Mouse (Mus musculus) neural tube, embryonic 15.5 days (tissue): Measurements from ENCODE around the gene Ttc7b. TPM values are rescaled to one million over a fixed set of nuclear protein-coding genes. Genes with fewer than 3 reads are reported as not detected.

ENCODE experiments used
- ATAC-seq: fragments of 200-750 bp; cut with Nextera tagmentation; 2 replicates; pipeline ENCODE4 v1.8.0; 2017; ENCODE audit warnings: mild to moderate bottlenecking, moderate TSS enrichment, moderate library complexity; ENCODE audit not compliant: low FRiP score
- H3K27ac ChIP-seq: fragments of 300-500 bp; sonication (generic); replicated peaks from 2 replicates; pipeline ENCODE4 v1.5.1; 2015; ENCODE audit warnings: mild to moderate bottlenecking, inconsistent platforms
- H3K27me3 ChIP-seq: fragments of 300-500 bp; sonication (generic); replicated peaks from 2 replicates; pipeline ENCODE4 v1.6.1; 2015; ENCODE audit warnings: inconsistent platforms
- H3K36me3 ChIP-seq: fragments of 300-500 bp; sonication (generic); 2 replicates; pipeline ENCODE4 v1.6.1; 2015; ENCODE audit warnings: inconsistent platforms
- H3K4me1 ChIP-seq: fragments of 300-500 bp; sonication (generic); 2 replicates; pipeline ENCODE4 v1.6.1; 2015; ENCODE audit warnings: inconsistent platforms
- H3K4me2 ChIP-seq: fragments of 300-500 bp; sonication (generic); 2 replicates; pipeline ENCODE4 v1.6.1; 2015; ENCODE audit warnings: inconsistent platforms, mild to moderate bottlenecking, moderate library complexity
- H3K4me3 ChIP-seq: fragments of 300-500 bp; sonication (generic); replicated peaks from 2 replicates; pipeline ENCODE4 v1.5.1; 2015; ENCODE audit warnings: mild to moderate bottlenecking, inconsistent platforms
- H3K9ac ChIP-seq: fragments of 300-500 bp; sonication (generic); replicated peaks from 2 replicates; pipeline ENCODE4 v1.6.1; 2015; ENCODE audit warnings: mild to moderate bottlenecking, inconsistent platforms
- H3K9me3 ChIP-seq: fragments of 300-500 bp; sonication (generic); replicated peaks from 2 replicates; pipeline ENCODE4 v1.6.1; 2016; ENCODE audit warnings: inconsistent platforms
- WGBS: fragments of 180-500 bp; shearing (Covaris S2); methylation state at CpG from one replicate; pipeline ENCODE4 v1.1.7; 2015; ENCODE audit warnings: mixed read lengths; 5-methylcytosine and 5-hydroxymethylcytosine counted together
- polyA plus RNA-seq: library from polyadenylated mRNA; unstranded; fragments of >200 nt; fragmentation: Nextera tagmentation; extraction: Ambion mirVana; gene quantifications from 2 replicates; pipeline ENCODE4 v1.2.1, GENCODE M21; 2015

Gene Ttc7b
- polyA plus RNA-seq, 1 experiment from 2014 or later = 10.2 TPM

DNA sequence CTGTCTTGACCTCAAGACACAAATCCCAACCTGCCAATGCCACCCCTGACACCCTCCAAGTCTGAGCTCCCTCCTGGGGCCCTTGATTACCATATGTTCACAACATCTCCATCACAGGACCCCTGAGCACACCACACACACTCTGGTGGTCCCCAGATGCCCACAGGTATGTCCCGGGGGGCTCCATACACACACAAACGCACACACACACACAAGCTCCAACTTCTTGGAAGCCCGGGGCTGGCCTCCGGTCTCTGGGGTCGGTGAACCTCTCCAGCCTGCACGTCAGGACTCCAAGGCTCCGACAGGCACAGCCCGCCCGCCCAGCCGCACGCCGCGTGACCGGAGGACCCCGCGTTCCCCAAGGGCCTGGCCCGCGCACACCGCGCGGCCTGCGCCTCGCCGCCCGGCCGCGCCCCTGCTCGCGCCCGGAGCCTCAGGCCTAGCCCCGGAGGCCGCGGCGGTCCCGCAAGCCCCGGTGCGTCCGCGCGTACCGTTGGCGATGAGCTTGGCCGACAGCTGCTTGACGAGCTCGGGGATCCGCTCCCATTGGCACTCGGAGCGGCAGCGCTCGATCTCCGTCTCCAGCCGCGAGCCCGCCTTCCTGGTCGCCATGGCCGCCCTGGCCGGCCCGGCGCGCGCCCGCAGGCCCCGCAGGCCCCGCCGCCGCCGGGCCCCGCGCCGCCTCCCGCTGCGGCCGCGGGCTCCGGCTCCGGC, 391 bp downstream of the Ttc7b start:
- Histone ChIP-seq H3K9me3 (no peaks in the 10 kb centered on the region), H3K9ac (peak overlapping the region; percentile 96), H3K27ac (peak overlapping the region; percentile 86), H3K4me3 (peak overlapping the region; percentile 87), H3K27me3 (no peaks in the 10 kb centered on the region), H3K4me2 (peak overlapping the region; percentile 87), H3K36me3 (no peaks in the 10 kb centered on the region), H3K4me1 (peaks cover 35% of the 10 kb centered on the region)
- under 1% methylated on average over 76 of the region's 76 CpGs for WGBS
- ATAC-seq = peak; percentile 59

DNA sequence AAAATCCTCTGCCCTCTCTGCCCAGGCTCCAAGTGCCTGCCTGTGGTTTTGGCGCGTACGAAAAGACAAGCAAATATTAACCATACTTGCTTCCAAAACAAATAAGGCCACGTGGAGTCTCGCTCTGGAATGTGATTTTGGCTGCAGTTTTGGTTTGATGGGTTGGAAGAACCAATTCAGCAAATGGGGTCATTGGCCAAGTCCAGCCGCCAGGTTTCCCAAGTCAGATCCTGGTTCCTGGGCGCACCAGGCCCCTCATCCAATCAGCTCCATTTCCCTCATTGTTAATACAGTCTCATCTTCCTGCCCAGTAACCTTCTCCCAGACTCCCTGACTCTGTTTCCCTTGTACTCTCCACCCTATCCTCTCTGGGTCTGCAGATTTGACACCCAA, 946 bp downstream of the Ttc7b start:
- H3K4me2 ChIP-seq = peak overlapping the region; percentile 87
- peak overlapping the region; percentile 96 for H3K9ac ChIP-seq
- WGBS = 42% methylated on average over 7 of the region's 7 CpGs
- peak; percentile 33 for ATAC-seq
- peak overlapping the region; percentile 86 for H3K27ac ChIP-seq
- peaks cover 35% of the 10 kb centered on the region for H3K4me1 ChIP-seq
- no peaks in the 10 kb centered on the region for H3K36me3 ChIP-seq
- H3K27me3 ChIP-seq = no peaks in the 10 kb centered on the region
- peak overlapping the region; percentile 87 for H3K4me3 ChIP-seq
- no peaks in the 10 kb centered on the region for H3K9me3 ChIP-seq

DNA sequence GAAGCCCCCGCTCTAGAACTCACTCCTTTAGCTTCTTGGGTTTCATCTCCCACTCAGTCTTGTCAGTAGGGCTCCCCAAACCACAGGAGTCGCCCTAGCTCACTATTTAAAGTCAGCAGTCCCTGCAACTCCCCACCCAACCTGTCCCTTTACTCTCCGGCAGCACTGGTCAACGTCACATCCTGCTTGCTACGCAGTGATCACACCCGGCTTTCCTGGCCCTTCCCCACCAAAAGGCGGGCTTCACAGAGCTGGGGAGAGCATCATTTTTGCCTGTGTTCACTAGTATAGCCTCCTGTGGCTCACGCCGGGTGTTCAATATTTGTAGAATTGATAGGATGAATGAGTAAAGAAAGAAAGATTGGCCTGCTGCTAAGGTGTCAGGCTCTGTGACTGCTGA, 3.3 kb downstream of the Ttc7b start:
- Histone ChIP-seq H3K9ac (no peak overlapping the region), H3K9me3 (no peaks in the 10 kb centered on the region), H3K4me1 (peaks cover 42% of the 10 kb centered on the region), H3K36me3 (no peaks in the 10 kb centered on the region), H3K27ac (no peak overlapping the region), H3K4me3 (no peak overlapping the region), H3K4me2 (no peak overlapping the region), H3K27me3 (no peaks in the 10 kb centered on the region)
- WGBS = 93% methylated on average over 9 of the region's 9 CpGs
- no peak for ATAC-seq

DNA sequence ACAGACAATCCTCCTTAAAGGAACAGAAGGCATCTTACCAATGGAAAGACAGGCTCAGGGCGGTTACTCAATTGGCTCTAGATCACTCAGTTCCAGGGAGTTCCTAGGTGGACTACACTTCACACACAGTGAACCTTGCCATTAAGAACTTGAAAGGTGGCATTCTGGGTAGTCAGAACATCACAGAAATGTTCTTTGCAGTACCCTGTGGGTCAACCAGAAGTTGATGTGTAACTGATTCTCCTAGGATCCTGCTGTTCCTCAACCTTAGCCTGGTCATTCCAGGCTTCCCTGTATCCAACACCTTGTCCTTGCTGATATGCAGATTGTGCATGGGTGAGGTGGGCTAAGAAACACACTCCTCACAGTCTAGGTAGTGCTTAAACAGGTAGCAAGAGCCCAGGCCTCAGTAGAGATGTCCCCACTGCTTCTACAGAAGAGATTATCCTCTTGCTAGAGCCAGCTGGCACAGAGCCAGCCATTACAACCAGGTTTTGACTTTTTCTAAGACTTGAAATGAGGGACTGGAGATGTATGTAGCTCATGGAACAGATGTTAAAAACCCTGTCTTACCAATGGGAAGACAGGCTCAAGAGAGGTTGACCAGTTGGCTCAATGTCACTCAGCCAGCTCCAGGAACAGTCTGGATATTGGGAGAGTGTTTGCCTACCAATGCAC, 4.3 kb downstream of the Ttc7b start:
- 97% methylated on average over 1 of the region's 1 CpGs for WGBS
- H3K27ac ChIP-seq = no peak overlapping the region
- ATAC-seq = no peak
- peaks cover 40% of the 10 kb centered on the region for H3K4me1 ChIP-seq
- no peak overlapping the region for H3K9ac ChIP-seq
- no peak overlapping the region for H3K4me3 ChIP-seq
- no peaks in the 10 kb centered on the region for H3K27me3 ChIP-seq
- no peaks in the 10 kb centered on the region for H3K9me3 ChIP-seq
- H3K4me2 ChIP-seq = no peak overlapping the region
- H3K36me3 ChIP-seq = no peaks in the 10 kb centered on the region; the same call in 1 of the 2 replicates

DNA sequence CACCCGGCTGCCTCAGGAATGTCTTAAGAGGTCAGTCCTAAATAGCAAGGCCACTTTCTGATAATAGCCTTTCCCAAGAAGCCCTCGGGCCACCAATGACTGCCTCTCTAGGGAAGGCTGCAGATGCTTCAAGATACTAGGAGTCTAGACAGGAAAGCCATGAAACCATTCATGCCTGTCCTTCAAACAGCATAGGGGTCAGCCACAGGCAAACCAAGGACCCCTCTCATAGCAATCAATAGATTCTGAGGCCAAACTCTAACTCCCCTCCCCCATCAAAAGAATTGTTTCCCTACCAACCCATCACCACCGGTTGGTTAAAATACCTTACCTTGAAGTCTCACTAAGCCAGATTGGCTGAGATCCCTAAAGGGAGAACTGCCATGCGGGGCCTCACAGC, 5.1 kb downstream of the Ttc7b start:
- Histone ChIP-seq H3K4me1 (peaks cover 35% of the 10 kb centered on the region), H3K27me3 (no peaks in the 10 kb centered on the region), H3K36me3 (no peaks in the 10 kb centered on the region; the same call in 1 of the 2 replicates), H3K9ac (no peak overlapping the region), H3K4me3 (no peak overlapping the region), H3K4me2 (no peak overlapping the region), H3K27ac (no peak overlapping the region), H3K9me3 (no peaks in the 10 kb centered on the region)
- no peak for ATAC-seq
- 93% methylated on average over 4 of the region's 4 CpGs for WGBS

DNA sequence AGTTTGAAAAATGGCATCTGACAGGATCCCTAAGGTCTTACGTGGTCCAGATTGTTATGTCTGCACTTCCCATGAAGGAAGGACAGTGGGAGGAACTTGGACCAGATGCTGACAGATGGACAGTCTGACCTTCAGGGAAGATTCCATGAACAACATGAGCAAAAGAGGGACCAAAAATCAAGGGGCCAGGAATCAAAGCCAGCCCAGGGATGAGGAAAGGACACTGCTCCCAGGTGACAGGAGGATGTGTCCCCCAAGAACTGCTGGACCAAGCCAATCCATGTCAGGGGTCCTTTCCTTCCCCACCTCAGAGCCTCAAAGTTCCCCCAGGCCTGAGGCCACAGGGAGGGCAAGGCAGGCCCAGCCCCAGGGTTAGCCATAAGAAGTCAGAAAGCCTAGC, 6.0 kb downstream of the Ttc7b start:
- Histone ChIP-seq H3K4me1 (peaks cover 31% of the 10 kb centered on the region), H3K9ac (no peak overlapping the region), H3K4me2 (no peak overlapping the region), H3K36me3 (no peaks in the 10 kb centered on the region; the same call in 1 of the 2 replicates), H3K4me3 (no peak overlapping the region), H3K27ac (no peak overlapping the region), H3K9me3 (no peaks in the 10 kb centered on the region), H3K27me3 (no peaks in the 10 kb centered on the region)
- ATAC-seq = no peak
- 69% methylated on average over 1 of the region's 1 CpGs for WGBS

DNA sequence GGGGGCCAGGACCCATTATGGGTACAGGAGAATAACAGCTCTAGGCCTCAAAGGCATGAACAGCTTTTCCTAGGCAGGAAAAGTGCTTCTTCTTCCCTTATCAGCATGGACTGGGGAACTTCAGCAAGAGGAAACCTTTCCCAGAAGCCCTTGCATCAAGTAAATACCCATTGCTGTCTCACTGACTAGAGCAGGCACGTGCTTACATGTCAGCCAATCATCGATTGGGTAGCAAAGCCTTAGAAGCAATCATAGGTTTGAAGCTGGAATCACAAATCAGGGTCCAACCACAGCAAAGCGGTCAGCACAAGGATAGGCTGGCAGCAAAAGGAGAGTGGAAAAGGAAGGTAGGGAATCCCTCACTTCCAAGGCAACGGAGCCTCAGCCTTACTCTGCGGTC, 7.5 kb downstream of the Ttc7b start:
- Histone ChIP-seq H3K27me3 (no peaks in the 10 kb centered on the region), H3K4me1 (peaks cover 16% of the 10 kb centered on the region), H3K4me2 (no peak overlapping the region), H3K27ac (no peak overlapping the region), H3K36me3 (no peaks in the 10 kb centered on the region; the same call in 1 of the 2 replicates), H3K4me3 (no peak overlapping the region), H3K9ac (no peak overlapping the region), H3K9me3 (no peaks in the 10 kb centered on the region)
- no peak for ATAC-seq
- 89% methylated on average over 5 of the region's 5 CpGs for WGBS

DNA sequence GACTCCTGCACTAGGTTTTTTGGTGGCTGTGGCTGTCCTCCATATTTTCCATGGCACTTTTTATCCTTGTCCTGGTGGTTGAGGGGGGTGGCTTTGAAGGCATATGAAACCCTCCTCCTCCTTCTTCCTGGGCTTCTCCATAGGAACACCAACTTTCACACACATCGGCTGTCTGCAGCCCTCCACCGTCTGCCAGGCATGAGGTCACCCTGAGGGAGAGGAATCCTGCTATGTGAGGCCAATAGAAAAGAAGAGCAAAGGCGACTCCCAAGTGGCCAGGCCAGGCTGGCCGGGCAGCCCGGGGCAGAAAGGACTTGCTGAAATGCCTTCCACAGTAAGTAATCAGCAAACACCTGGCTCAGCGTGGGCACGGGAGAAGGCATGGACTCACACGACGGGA, 8.0 kb downstream of the Ttc7b start:
- no peaks in the 10 kb centered on the region for H3K27me3 ChIP-seq
- H3K36me3 ChIP-seq = no peaks in the 10 kb centered on the region; the same call in 1 of the 2 replicates
- H3K4me2 ChIP-seq = no peak overlapping the region
- H3K9ac ChIP-seq = no peak overlapping the region
- ATAC-seq = no peak
- no peak overlapping the region for H3K27ac ChIP-seq
- WGBS = 79% methylated on average over 9 of the region's 9 CpGs
- H3K4me1 ChIP-seq = peaks cover 11% of the 10 kb centered on the region
- no peak overlapping the region for H3K4me3 ChIP-seq
- no peaks in the 10 kb centered on the region for H3K9me3 ChIP-seq

DNA sequence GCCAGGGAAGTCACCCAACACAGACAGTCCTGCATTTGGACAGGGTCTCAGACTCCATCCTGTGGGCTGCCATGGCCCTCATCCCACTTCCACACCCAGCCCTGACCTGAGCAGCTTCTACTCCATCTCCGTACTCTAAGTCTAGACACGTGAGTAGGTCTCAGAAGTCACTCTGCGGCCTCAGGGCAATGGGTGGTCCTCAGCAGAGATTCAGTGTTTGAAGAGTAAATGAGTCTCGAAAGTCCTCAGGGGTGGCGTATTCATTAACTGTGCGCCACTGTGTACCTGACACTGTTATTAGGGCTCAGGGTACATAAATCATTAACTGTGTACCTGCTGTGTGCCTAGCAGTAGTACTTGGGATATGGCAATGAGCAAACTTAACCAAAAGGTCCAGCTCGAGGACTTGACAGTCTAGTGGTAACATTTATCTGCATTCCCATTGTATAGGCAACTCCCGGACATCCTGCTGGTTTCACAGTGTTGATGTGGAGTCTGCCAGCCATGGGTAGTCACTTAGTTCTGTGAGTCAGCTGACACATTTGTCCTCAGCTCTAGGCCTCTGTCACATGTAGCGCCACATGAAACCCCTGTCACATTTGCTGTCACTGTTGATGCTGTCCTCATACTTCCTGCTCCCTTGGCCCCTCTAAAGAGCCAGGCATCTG, 10.9 kb downstream of the Ttc7b start:
- WGBS = 80% methylated on average over 9 of the region's 9 CpGs

DNA sequence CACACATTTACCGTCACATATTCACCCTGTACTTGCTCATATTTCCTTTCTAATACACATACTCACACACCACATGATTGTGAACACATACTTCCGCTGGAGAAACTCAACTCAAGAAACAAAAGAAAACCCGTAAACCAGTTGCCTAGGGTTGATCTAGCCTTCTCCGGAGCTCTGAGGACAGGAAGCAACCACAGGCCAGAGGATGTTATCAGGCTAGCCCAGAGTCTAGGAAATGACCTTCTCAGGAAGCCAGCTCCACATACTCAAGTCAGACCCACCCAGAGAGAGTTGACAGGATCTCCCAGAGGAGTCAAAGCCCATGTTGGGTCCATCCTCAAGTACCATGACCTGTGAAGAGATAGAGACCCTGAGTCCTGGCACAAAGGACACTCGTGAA, 12.0 kb downstream of the Ttc7b start:
- Histone ChIP-seq H3K9me3 (no peaks in the 10 kb centered on the region), H3K9ac (no peak overlapping the region), H3K4me2 (no peak overlapping the region), H3K27ac (no peak overlapping the region), H3K27me3 (no peaks in the 10 kb centered on the region), H3K36me3 (no peaks in the 10 kb centered on the region; the same call in 1 of the 2 replicates), H3K4me1 (peaks cover 11% of the 10 kb centered on the region), H3K4me3 (no peak overlapping the region)
- WGBS = 88% methylated on average over 5 of the region's 5 CpGs
- ATAC-seq = no peak

More for the DNA sequence above, 10.9 kb downstream of the Ttc7b start:
- Histone ChIP-seq H3K36me3 (no peaks in the 10 kb centered on the region; the same call in 1 of the 2 replicates), H3K4me2 (no peak overlapping the region), H3K9me3 (no peaks in the 10 kb centered on the region), H3K27me3 (no peaks in the 10 kb centered on the region), H3K27ac (no peak overlapping the region), H3K4me3 (no peak overlapping the region), H3K4me1 (peaks cover 6% of the 10 kb centered on the region; the same call in 1 of the 2 replicates), H3K9ac (no peak overlapping the region)
- no peak for ATAC-seq

DNA sequence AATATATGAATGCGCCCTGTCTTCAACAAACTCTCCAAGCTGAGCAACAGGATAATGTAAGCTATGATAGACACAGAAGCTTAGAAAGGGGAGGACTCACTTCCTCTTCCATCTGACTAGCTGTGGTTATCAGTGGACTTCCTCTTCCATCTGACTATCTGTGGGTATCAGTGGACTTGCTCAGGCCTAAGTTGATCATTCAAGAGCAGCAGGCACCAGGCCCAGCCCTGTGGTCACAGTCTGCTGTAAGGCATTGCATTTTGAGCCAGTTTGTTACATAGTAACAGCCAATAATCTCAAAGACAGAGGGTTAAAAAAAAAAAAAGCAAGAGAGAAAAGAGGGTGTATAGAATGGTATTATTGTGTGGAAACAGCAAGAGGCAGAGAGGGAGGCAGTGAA, 15.1 kb downstream of the Ttc7b start:
- Histone ChIP-seq H3K4me3 (no peak overlapping the region), H3K4me1 (peaks cover 13% of the 10 kb centered on the region; the same call in 1 of the 2 replicates), H3K27ac (no peak overlapping the region), H3K36me3 (no peaks in the 10 kb centered on the region), H3K27me3 (no peaks in the 10 kb centered on the region), H3K9me3 (no peaks in the 10 kb centered on the region), H3K9ac (no peak overlapping the region), H3K4me2 (no peak overlapping the region)
- no peak for ATAC-seq
- WGBS = 100% methylated on average over 1 of the region's 1 CpGs
